Mouse (Mus musculus): ENCODE measurements around the gene Zfpl1. TPM values are rescaled to one million over a fixed set of nuclear protein-coding genes. Genes with fewer than 3 reads are reported as not detected.

Gene Zfpl1
- total and polyA plus RNA-seq, 3 experiments = 13.8 to 50.7 (median 15.6) TPM

DNA sequence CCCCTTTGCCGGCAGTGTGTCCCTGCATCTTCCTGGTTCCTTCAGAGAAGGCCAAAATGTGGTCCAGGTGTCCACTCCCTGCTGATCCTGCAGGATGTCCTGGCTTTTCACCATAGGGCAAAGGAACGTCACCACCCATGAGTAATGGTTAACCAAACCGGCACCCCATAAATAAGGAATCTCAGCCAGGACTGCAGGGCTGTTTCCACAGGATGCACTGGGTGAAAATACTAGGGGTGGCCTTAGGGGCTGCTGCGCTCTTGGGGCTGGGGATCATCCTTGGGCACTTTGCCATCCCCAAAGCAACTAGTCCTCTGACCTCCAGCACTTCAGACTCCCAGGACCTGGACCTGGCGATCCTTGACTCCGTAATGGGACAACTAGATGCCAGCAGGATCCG, 20.8 kb upstream of the Zfpl1 start, which contains the start of gene Naaladl1:
Gene Naaladl1, plus strand, starts transcription at position 197 of the 400 bp plus-strand sequence.
- Histone ChIP-seq H3K9ac (ENCODE audit: low read depth, low read length) (no peak within 1 kb of the TSS), H3K36me3 (ENCODE audit: control insufficient read depth, insufficient read depth, low read length) (no peaks in the 10 kb centered on the region), H3K4me1 (ENCODE audit: control insufficient read depth, insufficient read depth, low read length) (no peaks in the 10 kb centered on the region), H3K79me2 (replicated peaks; ENCODE audit: control insufficient read depth, insufficient read depth, low read length) (no peaks in the 10 kb centered on the region), H3K27me3 (ENCODE audit: control insufficient read depth, insufficient read depth, low read length) (no peaks in the 10 kb centered on the region), H3K4me3 (no peak within 1 kb of the TSS), H3K27ac (no peak within 1 kb of the TSS)
- 90% methylated on average over 7 of the region's 7 CpGs for WGBS
- TF ChIP-seq POLR2A (IDR thresholded peaks at IDR 0.05; ENCODE audit: insufficient read depth, low read depth, low read length) (no peak), EP300 (IDR thresholded peaks at IDR 0.05; ENCODE audit: insufficient read depth, low read depth, low read length) (no peak), CTCF (IDR thresholded peaks at IDR 0.05) (no peak)
- DNase-seq = no peak
- intact Hi-C loops (cut with DNase I) = no loop called here

DNA sequence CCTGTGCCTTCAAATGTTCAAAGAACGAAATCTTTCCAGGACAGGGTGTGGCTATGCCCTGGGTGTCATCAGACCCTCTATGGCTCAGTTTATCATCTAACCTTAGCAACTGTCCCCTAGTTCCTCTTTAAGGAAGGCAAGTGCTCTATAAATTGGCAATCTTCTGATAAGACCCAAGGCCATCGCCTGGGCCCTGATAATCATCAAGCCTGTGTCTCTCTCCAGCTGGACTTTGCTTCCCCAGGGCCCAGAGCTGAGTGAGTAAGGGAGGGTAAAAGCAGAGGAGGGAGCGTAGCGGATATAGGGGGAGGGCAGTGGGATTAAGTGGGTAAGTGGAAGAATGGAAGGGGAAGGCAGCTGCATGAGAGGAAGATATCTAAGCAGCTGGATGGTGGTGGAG, 19.7 kb upstream of the Zfpl1 start:
- Histone ChIP-seq H3K27me3 (ENCODE audit: control insufficient read depth, insufficient read depth, low read length) (no peaks in the 10 kb centered on the region), H3K36me3 (ENCODE audit: control insufficient read depth, insufficient read depth, low read length) (no peaks in the 10 kb centered on the region), H3K9ac (ENCODE audit: low read depth, low read length) (no peak overlapping the region), H3K4me1 (ENCODE audit: control insufficient read depth, insufficient read depth, low read length) (no peaks in the 10 kb centered on the region), H3K27ac (no peak overlapping the region), H3K79me2 (replicated peaks; ENCODE audit: control insufficient read depth, insufficient read depth, low read length) (no peaks in the 10 kb centered on the region), H3K4me3 (no peak overlapping the region)
- TF ChIP-seq CTCF (IDR thresholded peaks at IDR 0.05) (no peak), EP300 (IDR thresholded peaks at IDR 0.05; ENCODE audit: insufficient read depth, low read depth, low read length) (no peak), POLR2A (IDR thresholded peaks at IDR 0.05; ENCODE audit: insufficient read depth, low read depth, low read length) (no peak)
- DNase-seq = no peak
- WGBS = 62% methylated on average over 4 of the region's 4 CpGs
- intact Hi-C loops (cut with DNase I) = no loop called here

DNA sequence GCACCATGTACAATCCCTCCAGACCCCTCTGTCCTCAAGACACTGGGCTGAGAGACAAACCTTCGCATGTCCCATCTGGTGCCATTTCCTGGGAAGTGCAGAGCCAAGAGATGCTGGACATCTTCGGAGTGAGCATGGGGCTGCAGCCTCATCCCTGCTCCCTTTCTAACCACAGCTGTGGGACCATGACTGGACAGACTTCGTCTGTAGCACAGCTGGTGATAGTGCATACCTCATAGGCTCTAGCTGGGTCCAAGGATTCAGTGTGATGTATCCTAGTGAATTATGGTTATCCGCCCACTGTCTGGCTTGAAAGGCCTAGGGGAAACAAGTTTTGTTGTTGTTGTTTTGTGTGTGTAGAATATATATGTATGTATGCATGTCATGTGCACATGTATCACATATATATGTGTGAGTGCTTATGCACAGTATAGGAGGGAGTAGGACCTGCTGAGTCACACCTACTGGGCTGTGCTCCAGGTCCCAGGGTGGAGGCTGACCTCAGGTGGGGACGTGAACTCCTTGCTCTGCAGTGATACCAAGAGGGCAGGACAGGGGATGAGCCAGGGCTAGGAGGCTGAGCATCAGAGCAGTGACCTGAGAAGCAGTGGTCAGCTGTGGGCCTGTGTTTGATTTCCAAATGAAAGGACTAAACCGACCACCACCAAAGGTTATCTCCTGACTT, 17.6 kb upstream of the Zfpl1 start:
- no peak for DNase-seq
- intact Hi-C loops (cut with DNase I) = no loop called here
- Histone ChIP-seq H3K4me1 (ENCODE audit: control insufficient read depth, insufficient read depth, low read length) (no peaks in the 10 kb centered on the region), H3K36me3 (ENCODE audit: control insufficient read depth, insufficient read depth, low read length) (no peaks in the 10 kb centered on the region), H3K79me2 (replicated peaks; ENCODE audit: control insufficient read depth, insufficient read depth, low read length) (no peaks in the 10 kb centered on the region), H3K27ac (no peak overlapping the region), H3K9ac (ENCODE audit: low read depth, low read length) (no peak overlapping the region), H3K4me3 (no peak overlapping the region), H3K27me3 (ENCODE audit: control insufficient read depth, insufficient read depth, low read length) (no peaks in the 10 kb centered on the region)
- 67% methylated on average over 6 of the region's 6 CpGs for WGBS
- TF ChIP-seq CTCF (IDR thresholded peaks at IDR 0.05) (no peak), EP300 (IDR thresholded peaks at IDR 0.05; ENCODE audit: insufficient read depth, low read depth, low read length) (no peak), POLR2A (IDR thresholded peaks at IDR 0.05; ENCODE audit: insufficient read depth, low read depth, low read length) (no peak)

DNA sequence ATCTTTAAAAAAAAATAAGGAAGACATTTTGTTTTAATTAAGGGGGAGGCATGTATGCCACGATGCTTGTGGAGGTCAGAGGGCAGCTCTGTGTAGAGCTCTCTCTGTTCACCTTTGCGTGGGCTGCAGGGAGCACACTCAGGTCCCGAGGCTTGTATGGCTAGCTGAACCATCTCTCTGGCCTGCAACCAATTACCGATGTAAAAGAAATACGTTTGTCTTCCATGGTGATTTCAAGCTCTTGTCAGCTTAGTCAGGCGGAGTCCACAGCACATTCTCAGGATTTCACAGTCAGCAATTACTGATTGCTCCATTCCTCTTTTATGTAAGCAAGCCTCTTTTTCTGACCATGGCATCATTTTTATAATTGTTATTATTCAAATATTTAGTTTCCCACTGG, 16.4 kb upstream of the Zfpl1 start:
- 83% methylated on average over 6 of the region's 6 CpGs for WGBS

DNA sequence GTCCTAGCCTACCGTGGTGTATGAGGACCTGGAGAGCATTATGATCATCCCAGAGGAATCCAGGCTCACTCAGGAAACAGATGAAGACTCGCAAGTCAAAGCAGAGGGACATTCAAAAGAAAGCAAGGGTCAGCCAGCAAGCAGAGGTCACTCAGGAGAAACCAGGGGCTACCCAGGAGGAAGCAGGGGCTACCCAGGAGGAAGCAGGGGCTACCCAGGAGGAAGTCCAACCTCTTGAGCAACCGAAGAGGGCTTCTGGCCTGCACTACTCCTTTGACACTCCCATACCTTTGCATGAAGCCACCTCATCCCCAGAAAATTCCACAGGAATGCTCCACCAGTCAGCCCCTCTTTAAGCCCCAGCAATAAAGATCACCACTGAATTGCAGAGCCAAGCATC, 13.1 kb upstream of the Zfpl1 start:
- 61% methylated on average over 3 of the region's 3 CpGs for WGBS
- no peak for TF ChIP-seq CTCF (IDR thresholded peaks at IDR 0.05)
- TF ChIP-seq POLR2A (IDR thresholded peaks at IDR 0.05; ENCODE audit: insufficient read depth, low read depth, low read length) = no peak
- no peak for TF ChIP-seq EP300 (IDR thresholded peaks at IDR 0.05; ENCODE audit: insufficient read depth, low read depth, low read length)
- H3K27me3 ChIP-seq (ENCODE audit: control insufficient read depth, insufficient read depth, low read length) = no peaks in the 10 kb centered on the region
- H3K79me2 ChIP-seq (replicated peaks; ENCODE audit: control insufficient read depth, insufficient read depth, low read length) = no peaks in the 10 kb centered on the region
- H3K36me3 ChIP-seq (ENCODE audit: control insufficient read depth, insufficient read depth, low read length) = no peaks in the 10 kb centered on the region
- intact Hi-C loops (cut with DNase I) = no loop called here
- no peak overlapping the region for H3K27ac ChIP-seq
- no peaks in the 10 kb centered on the region for H3K4me1 ChIP-seq (ENCODE audit: control insufficient read depth, insufficient read depth, low read length)
- H3K9ac ChIP-seq (ENCODE audit: low read depth, low read length) = no peak overlapping the region
- no peak for DNase-seq
- no peak overlapping the region for H3K4me3 ChIP-seq

More for the DNA sequence above, 16.4 kb upstream of the Zfpl1 start:
- Histone ChIP-seq H3K27ac (no peak overlapping the region), H3K4me1 (ENCODE audit: control insufficient read depth, insufficient read depth, low read length) (no peaks in the 10 kb centered on the region), H3K27me3 (ENCODE audit: control insufficient read depth, insufficient read depth, low read length) (no peaks in the 10 kb centered on the region), H3K36me3 (ENCODE audit: control insufficient read depth, insufficient read depth, low read length) (no peaks in the 10 kb centered on the region), H3K4me3 (no peak overlapping the region), H3K79me2 (replicated peaks; ENCODE audit: control insufficient read depth, insufficient read depth, low read length) (no peaks in the 10 kb centered on the region), H3K9ac (ENCODE audit: low read depth, low read length) (no peak overlapping the region)
- TF ChIP-seq EP300 (IDR thresholded peaks at IDR 0.05; ENCODE audit: insufficient read depth, low read depth, low read length) = no peak
- TF ChIP-seq CTCF (IDR thresholded peaks at IDR 0.05) = no peak
- no peak for TF ChIP-seq POLR2A (IDR thresholded peaks at IDR 0.05; ENCODE audit: insufficient read depth, low read depth, low read length)
- no peak for DNase-seq
- intact Hi-C loops (cut with DNase I) = no loop called here

DNA sequence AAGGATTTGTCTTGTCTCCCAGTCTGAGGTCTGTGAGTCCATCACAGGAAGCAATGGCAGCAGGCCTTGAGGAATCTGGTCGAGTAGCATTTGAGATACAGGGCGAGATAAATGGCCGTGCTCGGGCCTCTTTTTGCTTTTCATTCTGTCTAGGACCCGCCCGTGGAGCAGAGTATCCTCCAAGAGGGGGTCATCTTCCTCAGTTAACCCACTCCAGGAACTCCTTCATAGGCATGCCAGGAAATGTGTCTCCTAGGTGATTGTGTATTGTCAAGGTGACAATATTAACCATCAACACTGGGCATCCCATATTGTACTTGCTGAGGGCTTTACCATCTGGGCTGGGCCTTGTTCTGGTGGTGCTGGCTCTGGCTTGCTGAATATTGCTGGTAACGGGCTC, 9.4 kb upstream of the Zfpl1 start, which contains the start of gene AC131692.1:
Gene AC131692.1, plus strand, starts transcription at position 301 of the 400 bp plus-strand sequence.
- Histone ChIP-seq H3K4me3 (no peak within 1 kb of the TSS), H3K27ac (no peak within 1 kb of the TSS), H3K4me1 (ENCODE audit: control insufficient read depth, insufficient read depth, low read length) (no peaks in the 10 kb centered on the region), H3K27me3 (ENCODE audit: control insufficient read depth, insufficient read depth, low read length) (no peaks in the 10 kb centered on the region), H3K79me2 (replicated peaks; ENCODE audit: control insufficient read depth, insufficient read depth, low read length) (no peaks in the 10 kb centered on the region), H3K9ac (ENCODE audit: low read depth, low read length) (no peak within 1 kb of the TSS), H3K36me3 (ENCODE audit: control insufficient read depth, insufficient read depth, low read length) (no peaks in the 10 kb centered on the region)
- intact Hi-C loops (cut with DNase I) = no loop called here
- TF ChIP-seq EP300 (IDR thresholded peaks at IDR 0.05; ENCODE audit: insufficient read depth, low read depth, low read length) (no peak), CTCF (IDR thresholded peaks at IDR 0.05) (no peak), POLR2A (IDR thresholded peaks at IDR 0.05; ENCODE audit: insufficient read depth, low read depth, low read length) (no peak)
- WGBS = 85% methylated on average over 7 of the region's 7 CpGs
- no peak for DNase-seq

All from heart, adult 2 months (tissue).